Mouse (Mus musculus): ENCODE data around the gene Gm7138. TPM values are rescaled to one million over a fixed set of nuclear protein-coding genes. Genes with fewer than 3 reads are reported as not detected.
"Not testable (repeated sequence)": the region's sequence is repeated elsewhere in the genome, so short reads cannot be mapped to it uniquely, and the experiment has no call there.

Gene Gm7138
- polyA plus RNA-seq, 1 experiment from 2014 or later = not detected

DNA sequence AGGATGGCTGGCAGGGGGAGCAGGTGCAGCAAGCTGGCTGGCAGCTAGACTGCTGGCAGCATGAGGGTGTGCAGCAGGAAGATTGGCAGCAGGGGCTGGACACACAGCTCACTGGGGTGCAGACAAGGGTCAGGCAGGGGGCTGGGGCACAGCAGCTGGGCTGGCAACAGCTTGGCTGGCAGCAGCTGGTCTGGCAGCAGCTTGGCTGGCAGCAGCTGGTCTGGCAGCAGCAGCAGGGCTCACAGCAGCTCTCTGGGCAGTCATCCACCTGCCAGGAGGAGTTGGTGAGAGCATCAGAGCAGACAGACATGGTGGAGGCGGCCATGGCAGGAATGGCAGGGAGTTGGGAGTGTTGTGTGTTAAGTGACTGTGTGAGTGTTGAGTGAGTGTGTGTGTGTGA lies 11.1 kb upstream of the Gm7138 start, which contains the start of gene Gm7137:
Gm7137 (minus strand) TSS at position 325 of the 400 bp plus-strand sequence.
- not testable (repeated sequence) for H3K36me3 ChIP-seq

DNA sequence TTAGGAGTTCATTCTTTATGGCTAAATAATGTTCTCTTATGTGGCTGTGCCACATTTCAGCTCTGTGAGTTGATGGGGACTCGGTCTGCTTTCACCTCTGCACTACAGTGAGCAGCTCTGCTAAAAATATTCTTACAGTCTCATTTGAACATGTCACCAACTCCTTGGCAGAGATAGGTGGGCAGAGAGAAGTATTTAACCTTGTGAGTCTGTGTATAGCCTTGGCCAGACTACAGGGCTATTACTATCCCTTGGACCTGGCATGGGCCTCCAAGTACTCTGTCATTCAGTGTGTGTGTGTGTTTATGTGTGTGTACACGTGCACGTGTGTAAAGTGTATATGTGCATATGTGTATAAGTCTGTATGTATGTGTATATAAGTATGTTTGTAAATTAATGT lies 6.7 kb upstream of the Gm7138 start:
- H3K9me3 ChIP-seq; H3K36me3 ChIP-seq; H3K4me2 ChIP-seq (replicated peaks); H3K4me3 ChIP-seq; H3K27me3 ChIP-seq; H3K9ac ChIP-seq; ATAC-seq (ENCODE audit: low FRiP score, low read depth); H3K4me1 ChIP-seq; H3K27ac ChIP-seq: not testable (repeated sequence)
- WGBS = 81% methylated on average over 3 of the region's 3 CpGs

More for the DNA sequence above, 11.1 kb upstream of the Gm7138 start, which contains the start of gene Gm7137:
- H3K4me1 ChIP-seq; H3K4me3 ChIP-seq; H3K27ac ChIP-seq; H3K27me3 ChIP-seq; H3K9me3 ChIP-seq; ATAC-seq (ENCODE audit: low FRiP score, low read depth); H3K9ac ChIP-seq; H3K4me2 ChIP-seq (replicated peaks): not testable (repeated sequence)
- WGBS = 63% methylated on average over 1 of the region's 1 CpGs

DNA sequence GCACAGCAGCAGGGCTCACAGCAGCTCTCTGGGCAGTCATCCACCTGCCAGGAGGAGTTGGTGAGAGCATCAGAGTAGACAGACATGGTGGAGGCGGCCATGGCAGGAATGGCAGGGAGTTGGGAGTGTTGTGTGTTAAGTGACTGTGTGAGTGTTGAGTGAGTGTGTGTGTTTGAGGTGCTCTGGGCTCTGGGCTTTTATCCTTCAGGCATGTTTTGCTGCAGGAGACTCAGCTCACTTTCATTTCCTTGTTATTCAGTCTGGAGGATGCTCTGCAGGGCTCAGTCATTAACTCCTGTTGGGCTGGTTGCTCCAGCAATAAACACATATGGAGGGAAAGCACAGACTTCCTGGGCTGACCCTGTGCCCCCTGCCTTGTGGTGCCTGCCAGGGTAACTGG lies 5.7 kb upstream of the Gm7138 start, which contains the start of gene Gm3250:
Gm3250 (minus strand) TSS at position 101 of the 400 bp plus-strand sequence.
- H3K27me3 ChIP-seq; H3K36me3 ChIP-seq; H3K4me1 ChIP-seq; H3K4me2 ChIP-seq (replicated peaks); H3K9me3 ChIP-seq; H3K27ac ChIP-seq; H3K4me3 ChIP-seq; ATAC-seq (ENCODE audit: low FRiP score, low read depth); H3K9ac ChIP-seq: not testable (repeated sequence)
- WGBS = 40% methylated on average over 1 of the region's 1 CpGs

DNA sequence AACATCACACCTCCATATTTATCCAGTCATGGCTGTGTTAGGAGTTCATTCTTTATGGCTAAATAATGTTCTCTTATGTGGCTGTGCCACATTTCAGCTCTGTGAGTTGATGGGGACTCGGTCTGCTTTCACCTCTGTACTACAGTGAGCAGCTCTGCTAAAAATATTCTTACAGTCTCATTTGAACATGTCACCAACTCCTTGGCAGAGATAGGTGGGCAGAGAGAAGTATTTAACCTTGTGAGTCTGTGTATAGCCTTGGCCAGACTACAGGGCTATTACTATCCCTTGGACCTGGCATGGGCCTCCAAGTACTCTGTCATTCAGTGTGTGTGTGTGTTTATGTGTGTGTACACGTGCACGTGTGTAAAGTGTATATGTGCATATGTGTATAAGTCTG lies 4.6 kb downstream of the Gm7138 start:
- H3K27ac ChIP-seq; H3K9me3 ChIP-seq; H3K9ac ChIP-seq; H3K36me3 ChIP-seq; H3K4me1 ChIP-seq; ATAC-seq (ENCODE audit: low FRiP score, low read depth); H3K27me3 ChIP-seq; H3K4me3 ChIP-seq; H3K4me2 ChIP-seq (replicated peaks): not testable (repeated sequence)
- WGBS = 84% methylated on average over 2 of the region's 3 CpGs

DNA sequence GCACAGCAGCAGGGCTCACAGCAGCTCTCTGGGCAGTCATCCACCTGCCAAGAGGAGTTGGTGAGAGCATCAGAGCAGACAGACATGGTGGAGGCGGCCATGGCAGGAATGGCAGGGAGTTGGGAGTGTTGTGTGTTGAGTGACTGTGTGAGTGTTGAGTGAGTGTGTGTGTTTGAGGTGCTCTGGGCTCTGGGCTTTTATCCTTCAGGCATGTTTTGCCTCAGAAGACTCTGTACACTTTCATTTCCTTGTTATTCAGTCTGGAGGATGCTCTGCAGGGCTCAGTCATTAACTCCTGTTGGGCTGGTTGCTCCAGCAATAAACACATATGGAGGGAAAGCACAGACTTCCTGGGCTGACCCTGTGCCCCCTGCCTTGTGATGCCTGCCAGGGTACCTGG lies 5.5 kb downstream of the Gm7138 start, which contains the start of gene Gm3238:
Gm3238 (minus strand) TSS at position 101 of the 400 bp plus-strand sequence.
- H3K4me2 ChIP-seq (replicated peaks); H3K27ac ChIP-seq; H3K4me1 ChIP-seq; H3K4me3 ChIP-seq; H3K9ac ChIP-seq; H3K27me3 ChIP-seq; H3K9me3 ChIP-seq; H3K36me3 ChIP-seq; ATAC-seq (ENCODE audit: low FRiP score, low read depth): not testable (repeated sequence)
- 40% methylated on average over 1 of the region's 1 CpGs for WGBS

GRCm38 (mm10) chr10:77769727-77770126 lies 7.0 kb downstream of the Gm7138 start:
- no peak for ATAC-seq (ENCODE audit: low FRiP score, low read depth)
- 64% methylated on average over 1 of the region's 1 CpGs for WGBS
- H3K4me2 ChIP-seq (replicated peaks) = no peak overlapping the region
- no peak overlapping the region for H3K4me3 ChIP-seq
- H3K36me3 ChIP-seq = no peaks in the 10 kb centered on the region
- no peaks in the 10 kb centered on the region for H3K9me3 ChIP-seq
- no peak overlapping the region for H3K27ac ChIP-seq
- no peak overlapping the region for H3K9ac ChIP-seq
- H3K4me1 ChIP-seq = no peaks in the 10 kb centered on the region
- H3K27me3 ChIP-seq = no peaks in the 10 kb centered on the region

- ATAC-seq (ENCODE audit: low FRiP score, low read depth) = not testable (repeated sequence)
- no CpG with 5 or more reads among the region's 1 CpGs for WGBS
These were observed 17.2 kb downstream of the Gm7138 start, which contains the start of gene Gm3233 for GRCm38 (mm10) chr10:77759582-77759981. TSS of gene Gm3233 (minus strand) at chr10:77759682.

DNA sequence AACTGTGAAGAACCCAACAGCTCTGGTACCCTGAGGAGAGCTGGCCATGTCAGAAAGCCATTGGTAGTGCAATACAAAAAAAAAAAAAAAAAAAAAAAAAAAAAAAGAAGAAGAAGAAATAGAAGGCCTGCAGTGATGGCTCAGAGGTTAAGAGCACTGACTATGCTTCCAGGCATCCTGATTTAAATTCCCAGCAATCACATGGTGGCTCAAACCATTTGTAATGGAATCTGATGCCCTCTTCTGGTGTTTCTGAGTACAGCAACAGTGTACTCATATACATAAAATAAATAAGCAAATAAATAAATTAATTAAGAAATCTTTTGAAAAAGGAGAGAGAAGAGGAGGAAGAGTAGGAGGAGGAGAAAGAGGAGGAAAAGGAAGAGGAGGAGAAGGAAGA lies 23.3 kb downstream of the Gm7138 start:
- H3K27ac ChIP-seq = no peak overlapping the region
- H3K9me3 ChIP-seq = no peaks in the 10 kb centered on the region
- no peaks in the 10 kb centered on the region for H3K36me3 ChIP-seq
- H3K4me3 ChIP-seq = no peak overlapping the region
- ATAC-seq (ENCODE audit: low FRiP score, low read depth) = no peak
- no peak overlapping the region for H3K9ac ChIP-seq
- H3K27me3 ChIP-seq = no peaks in the 10 kb centered on the region
- peaks cover 6% of the 10 kb centered on the region; the same call in 1 of the 2 replicates for H3K4me1 ChIP-seq
- H3K4me2 ChIP-seq (replicated peaks) = no peak overlapping the region

More at GRCm38 (mm10) chr10:77759582-77759981, 17.2 kb downstream of the Gm7138 start, which contains the start of gene Gm3233:
- H3K9me3 ChIP-seq; H3K4me1 ChIP-seq; H3K4me3 ChIP-seq; H3K27me3 ChIP-seq; H3K9ac ChIP-seq; H3K36me3 ChIP-seq; H3K4me2 ChIP-seq (replicated peaks); H3K27ac ChIP-seq: not testable (repeated sequence)

GRCm38 (mm10) chr10:77752312-77752711 lies 24.4 kb downstream of the Gm7138 start:
- not testable (repeated sequence) for H3K36me3 ChIP-seq; H3K27me3 ChIP-seq; ATAC-seq (ENCODE audit: low FRiP score, low read depth); H3K4me3 ChIP-seq; H3K4me2 ChIP-seq (replicated peaks); H3K27ac ChIP-seq; H3K9ac ChIP-seq; H3K4me1 ChIP-seq; H3K9me3 ChIP-seq
- WGBS = 62% methylated on average over 3 of the region's 3 CpGs

- not testable (repeated sequence) for H3K9me3 ChIP-seq; H3K4me2 ChIP-seq (replicated peaks); H3K4me1 ChIP-seq; H3K27ac ChIP-seq; ATAC-seq (ENCODE audit: low FRiP score, low read depth); H3K27me3 ChIP-seq; H3K36me3 ChIP-seq; H3K4me3 ChIP-seq; H3K9ac ChIP-seq
- WGBS = 55% methylated on average over 1 of the region's 1 CpGs
These were observed 25.5 kb downstream of the Gm7138 start, which contains the start of gene Gm9736 for GRCm38 (mm10) chr10:77751254-77751653. TSS of gene Gm9736 (minus strand) at chr10:77751354.

DNA sequence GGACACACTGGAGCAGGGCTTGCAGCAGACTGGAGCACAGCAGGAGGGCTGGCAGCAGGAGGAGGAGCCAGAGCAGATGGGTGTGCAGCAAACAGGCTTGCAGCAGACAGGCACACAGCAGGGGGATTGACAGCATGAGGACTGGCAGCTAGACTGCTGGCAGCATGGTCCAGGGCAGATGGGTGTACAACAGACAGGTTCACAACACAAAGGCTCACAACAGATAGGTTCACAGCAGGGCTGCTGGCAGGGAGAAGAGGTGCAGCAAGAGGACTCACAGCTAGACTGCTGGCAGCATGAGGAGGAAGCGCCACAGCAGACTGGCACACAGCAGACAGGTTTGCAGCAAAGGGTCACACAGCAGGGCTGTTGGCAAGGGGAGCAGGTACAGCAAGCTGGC lies 26.1 kb downstream of the Gm7138 start:
- H3K9me3 ChIP-seq; ATAC-seq (ENCODE audit: low FRiP score, low read depth); H3K27ac ChIP-seq; H3K4me3 ChIP-seq; H3K27me3 ChIP-seq; H3K36me3 ChIP-seq; H3K4me1 ChIP-seq; H3K4me2 ChIP-seq (replicated peaks); H3K9ac ChIP-seq: not testable (repeated sequence)
- 76% methylated on average over 1 of the region's 1 CpGs for WGBS

DNA sequence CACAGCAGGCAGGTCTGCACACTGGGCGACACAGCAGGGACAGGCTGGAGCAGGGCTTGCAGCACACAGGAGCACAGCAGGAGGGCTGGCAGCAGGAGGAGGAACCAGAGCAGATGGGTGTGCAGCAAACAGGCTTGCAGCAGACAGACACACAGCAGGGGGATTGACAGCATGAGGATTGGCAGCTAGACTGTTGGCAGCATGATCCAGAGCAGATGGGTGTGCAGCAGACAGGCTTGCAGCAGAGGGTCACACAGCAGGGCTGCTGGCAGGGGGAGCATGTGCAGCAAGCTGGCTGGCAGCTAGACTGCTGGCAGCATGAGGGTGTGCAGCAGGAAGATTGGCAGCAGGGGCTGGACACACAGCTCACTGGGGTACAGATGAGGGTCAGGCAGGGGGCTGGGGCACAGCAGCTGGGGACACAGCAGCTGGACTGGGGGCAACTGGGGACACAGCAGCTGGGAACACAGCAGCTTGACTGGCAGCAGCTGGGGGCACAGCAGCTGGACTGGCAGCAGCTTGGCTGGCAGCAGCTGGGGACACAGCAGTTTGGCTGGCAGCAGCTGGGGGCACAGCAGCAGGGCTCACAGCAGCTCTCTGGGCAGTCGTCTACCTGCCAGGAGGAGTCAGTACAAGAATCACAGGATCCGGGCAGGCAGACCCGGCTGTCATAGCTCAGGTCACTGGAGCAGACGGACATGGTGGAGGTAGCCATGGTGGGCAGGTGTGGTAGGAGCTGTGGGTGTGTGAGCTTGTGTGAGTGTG lies 34.6 kb downstream of the Gm7138 start, which contains the start of gene Gm18596:
Gm18596 (minus strand) TSS at position 715 of the 765 bp plus-strand sequence.
- not testable (repeated sequence) for H3K9ac ChIP-seq; H3K4me2 ChIP-seq (replicated peaks); H3K9me3 ChIP-seq; ATAC-seq (ENCODE audit: low FRiP score, low read depth); H3K27me3 ChIP-seq; H3K27ac ChIP-seq; H3K4me3 ChIP-seq; H3K36me3 ChIP-seq
- WGBS = 37% methylated on average over 5 of the region's 5 CpGs
- peaks cover 10% of the 10 kb centered on the region for H3K4me1 ChIP-seq

All from limb, embryonic 13.5 days (tissue).